Mouse (Mus musculus) embryonic facial prominence, embryonic 11.5 days (tissue): ENCODE measurements around the gene Plxnd1. TPM values are rescaled to one million over a fixed set of nuclear protein-coding genes. Genes with fewer than 3 reads are reported as not detected.

Experiments
- ATAC-seq: fragments of 200-750 bp; cut with Nextera tagmentation; replicated peaks from 2 replicates; pipeline ENCODE4 v1.8.0; 2017; ENCODE audit warnings: low read depth; ENCODE audit not compliant: insufficient number of reproducible peaks, low FRiP score, low TSS enrichment
- DNase-seq: peaks from one replicate; pipeline ENCODE4 v3.0.0-alpha.2; 2015; ENCODE audit warnings: low spot score
- H3K27ac ChIP-seq: fragments of 300-500 bp; sonication (generic); replicated peaks from 2 replicates; pipeline ENCODE4 v1.5.1; 2014; ENCODE audit warnings: mild to moderate bottlenecking, low read depth, low read length, control low read depth
- H3K27me3 ChIP-seq: fragments of 300-500 bp; sonication (generic); 2 replicates; pipeline ENCODE4 v1.6.1; 2014; ENCODE audit warnings: mild to moderate bottlenecking, low read length, moderate library complexity, mixed read lengths; ENCODE audit not compliant: control insufficient read depth, insufficient read depth
- H3K36me3 ChIP-seq: fragments of 300-500 bp; sonication (generic); replicated peaks from 2 replicates; pipeline ENCODE4 v1.6.1; 2014; ENCODE audit warnings: low read depth, mild to moderate bottlenecking, low read length, moderate library complexity, mixed read lengths; ENCODE audit not compliant: control insufficient read depth, insufficient read depth
- H3K4me1 ChIP-seq: fragments of 300-500 bp; sonication (generic); 2 replicates; pipeline ENCODE4 v1.6.1; 2014; ENCODE audit warnings: low read length, mixed read lengths; ENCODE audit not compliant: control insufficient read depth, insufficient read depth
- H3K4me2 ChIP-seq: fragments of 300-500 bp; sonication (generic); 2 replicates; pipeline ENCODE4 v1.6.1; 2014; ENCODE audit warnings: low read depth, mild to moderate bottlenecking, control low read depth, low read length, moderate library complexity
- H3K4me3 ChIP-seq: fragments of 300-500 bp; sonication (generic); 2 replicates; pipeline ENCODE4 v1.5.1; 2014; ENCODE audit warnings: low read depth, low read length, control low read depth
- H3K9ac ChIP-seq: fragments of 300-500 bp; sonication (generic); replicated peaks from 2 replicates; pipeline ENCODE4 v1.6.1; 2014; ENCODE audit warnings: mild to moderate bottlenecking, control low read depth, low read length
- H3K9me3 ChIP-seq: fragments of 300-500 bp; sonication (generic); replicated peaks from 2 replicates; pipeline ENCODE4 v1.6.1; 2016; ENCODE audit warnings: mild to moderate bottlenecking, low read length, inconsistent platforms, mixed read lengths; ENCODE audit not compliant: control insufficient read depth
- WGBS: fragments of 180-500 bp; shearing (Covaris S2); extraction: QIAGEN DNeasy Blood & Tissue Kit; methylation state at CpG from one replicate; pipeline ENCODE4 v1.1.7; 2014; 5-methylcytosine and 5-hydroxymethylcytosine counted together
- polyA plus RNA-seq: library from polyadenylated mRNA; unstranded; fragments of >200 nt; fragmentation: Nextera tagmentation; extraction: Ambion mirVana; gene quantifications from 2 replicates; pipeline ENCODE4 v1.2.1, GENCODE M21; 2014

Plxnd1 gene
- polyA plus RNA-seq, 1 experiment from 2014 or later = 19.1 TPM

DNA sequence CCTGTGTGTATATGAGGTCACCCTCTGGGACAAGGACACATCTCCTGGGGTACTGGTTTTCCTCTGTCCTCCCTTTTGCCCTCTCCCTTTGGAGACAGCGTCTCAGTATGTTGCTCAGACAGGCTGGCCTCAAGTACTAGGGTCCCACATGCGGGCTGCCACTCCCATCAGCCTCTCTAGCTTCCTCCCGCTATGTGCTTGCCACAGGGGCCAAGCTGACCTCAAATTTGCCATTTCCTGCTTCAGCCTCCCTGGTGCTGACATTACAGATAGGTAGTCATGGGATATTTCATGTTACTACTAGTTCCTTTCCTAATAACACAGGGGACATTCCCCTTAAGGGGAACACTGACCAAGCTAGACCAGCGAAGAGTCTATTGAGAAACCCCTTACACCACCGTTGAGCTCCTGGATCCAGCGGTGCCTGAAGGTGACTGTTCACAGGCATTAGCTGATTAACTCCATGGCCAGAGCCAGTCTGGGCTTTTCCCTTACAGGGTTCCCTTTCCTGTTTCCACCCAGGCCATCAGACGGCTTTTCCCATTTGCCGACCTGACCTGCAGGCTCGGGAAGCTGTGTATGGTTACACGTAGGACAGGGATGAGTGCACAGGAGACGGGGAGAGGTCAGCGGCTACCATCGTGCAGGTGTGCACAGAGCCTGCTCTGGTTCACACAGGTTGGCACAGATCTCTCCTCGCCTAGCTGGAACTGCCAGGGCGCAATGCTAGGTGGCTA lies 21.5 kb downstream of the Plxnd1 start:
- Histone ChIP-seq H3K4me1 (peaks cover 8% of the 10 kb centered on the region), H3K27ac (no peak overlapping the region), H3K36me3 (no peaks in the 10 kb centered on the region), H3K4me2 (no peak overlapping the region), H3K4me3 (no peak overlapping the region), H3K27me3 (no peaks in the 10 kb centered on the region), H3K9ac (no peak overlapping the region), H3K9me3 (no peaks in the 10 kb centered on the region)
- 82% methylated on average over 15 of the region's 15 CpGs for WGBS
- DNase-seq (no peak), ATAC-seq (no peak)

- Histone ChIP-seq H3K27ac (no peak overlapping the region), H3K4me2 (no peak overlapping the region), H3K9ac (no peak overlapping the region), H3K27me3 (no peaks in the 10 kb centered on the region), H3K4me1 (peaks cover 11% of the 10 kb centered on the region), H3K9me3 (no peaks in the 10 kb centered on the region), H3K4me3 (no peak overlapping the region), H3K36me3 (no peaks in the 10 kb centered on the region)
- no peak for ATAC-seq
- no peak for DNase-seq
- WGBS = 84% methylated on average over 7 of the region's 7 CpGs
These were observed 22.6 kb downstream of the Plxnd1 start for GRCm38 (mm10) chr6:115972083-115972764.

DNA sequence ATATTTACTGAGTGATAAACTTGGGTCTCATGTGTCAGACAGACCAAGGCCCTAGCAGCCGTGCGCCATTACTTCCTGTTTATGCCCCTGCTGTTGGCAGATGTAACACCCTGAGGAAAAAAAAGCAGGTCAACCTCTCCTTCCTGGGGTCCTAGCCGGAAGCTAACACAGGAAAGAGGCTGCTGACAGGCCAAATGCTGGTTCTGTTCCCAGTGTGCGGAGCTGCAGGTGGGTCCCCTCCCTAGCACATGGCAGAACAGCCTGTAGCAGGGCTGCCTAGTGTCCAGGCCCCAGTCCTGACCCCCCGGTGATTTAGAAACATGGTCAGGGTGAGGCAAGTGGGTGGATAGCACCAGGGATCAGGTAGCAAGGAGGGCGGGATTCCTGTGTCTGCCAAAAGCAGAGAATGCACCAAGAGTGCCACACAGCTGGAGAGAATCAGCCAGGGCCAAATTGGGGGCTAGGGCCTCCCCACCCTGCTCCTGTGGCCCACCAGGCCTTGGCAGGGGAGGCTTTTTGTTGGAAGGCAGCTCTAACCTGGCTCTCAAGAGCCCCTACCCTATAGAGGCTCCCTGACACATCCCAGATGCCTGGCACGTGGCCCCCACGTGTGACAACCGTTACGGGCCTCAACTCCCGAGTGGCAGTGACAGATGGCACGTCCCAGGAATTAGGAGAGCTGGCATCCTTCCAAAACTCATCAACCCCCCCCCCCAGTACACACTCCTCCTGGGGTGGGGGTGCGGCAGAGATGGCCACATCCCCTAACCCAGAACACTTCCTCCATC lies 23.3 kb downstream of the Plxnd1 start:
- no peak for DNase-seq
- H3K9ac ChIP-seq = no peak overlapping the region
- H3K36me3 ChIP-seq = no peaks in the 10 kb centered on the region
- H3K27ac ChIP-seq = no peak overlapping the region
- WGBS = 62% methylated on average over 13 of the region's 13 CpGs
- peaks cover 11% of the 10 kb centered on the region for H3K4me1 ChIP-seq
- H3K27me3 ChIP-seq = no peaks in the 10 kb centered on the region
- H3K4me2 ChIP-seq = no peak overlapping the region
- no peak for ATAC-seq
- H3K4me3 ChIP-seq = no peak overlapping the region
- no peaks in the 10 kb centered on the region for H3K9me3 ChIP-seq

DNA sequence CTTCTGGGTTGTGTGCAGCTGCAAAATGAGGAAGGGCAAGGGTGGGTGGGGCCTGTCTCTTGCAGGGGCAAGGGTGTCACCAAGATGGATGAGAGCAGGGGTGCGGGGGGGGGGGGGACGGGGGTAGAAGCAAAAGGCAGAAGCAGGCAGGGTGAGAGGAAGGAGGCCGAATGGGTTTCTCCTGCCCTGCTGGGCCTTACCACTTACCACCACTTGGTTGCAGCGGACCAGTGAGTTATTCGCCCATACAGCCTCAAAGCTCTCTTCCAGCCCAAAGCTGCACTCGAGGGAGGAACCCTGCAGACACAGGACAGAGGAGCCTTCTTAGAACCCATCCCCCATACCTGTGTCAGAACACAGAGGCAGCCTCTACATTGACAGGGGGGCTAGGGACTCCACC lies 24.9 kb downstream of the Plxnd1 start:
- H3K4me3 ChIP-seq = no peak overlapping the region
- H3K36me3 ChIP-seq = no peaks in the 10 kb centered on the region
- H3K4me1 ChIP-seq = peaks cover 11% of the 10 kb centered on the region
- no peaks in the 10 kb centered on the region for H3K9me3 ChIP-seq
- H3K27ac ChIP-seq = no peak overlapping the region
- ATAC-seq = no peak
- DNase-seq = no peak
- 69% methylated on average over 5 of the region's 6 CpGs for WGBS
- H3K4me2 ChIP-seq = no peak overlapping the region
- H3K27me3 ChIP-seq = no peaks in the 10 kb centered on the region
- H3K9ac ChIP-seq = no peak overlapping the region

DNA sequence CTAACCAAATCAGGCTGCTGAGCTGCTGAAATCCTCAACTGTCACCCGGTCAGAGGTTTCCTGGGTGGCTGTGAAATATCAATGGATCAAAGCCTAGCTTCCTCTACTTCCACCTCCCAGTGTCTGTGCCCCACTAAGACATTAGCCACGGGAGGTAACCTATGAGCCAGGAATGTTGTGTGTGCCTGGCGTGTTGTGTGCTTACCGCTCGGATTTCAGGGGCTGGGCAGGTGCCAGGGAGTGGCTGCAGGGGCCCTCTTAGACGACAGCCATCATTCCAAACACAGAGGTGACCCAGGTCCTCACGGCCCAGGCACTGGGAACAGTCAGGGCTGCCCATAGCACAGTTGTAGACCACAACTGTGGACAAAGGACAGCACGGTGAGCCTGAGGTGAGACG lies 25.7 kb downstream of the Plxnd1 start:
- Histone ChIP-seq H3K36me3 (no peaks in the 10 kb centered on the region), H3K27me3 (no peaks in the 10 kb centered on the region), H3K9me3 (no peaks in the 10 kb centered on the region), H3K4me1 (peaks cover 11% of the 10 kb centered on the region), H3K4me2 (no peak overlapping the region), H3K4me3 (no peak overlapping the region), H3K27ac (no peak overlapping the region), H3K9ac (no peak overlapping the region)
- WGBS = 74% methylated on average over 9 of the region's 9 CpGs
- no peak for DNase-seq
- ATAC-seq = no peak

DNA sequence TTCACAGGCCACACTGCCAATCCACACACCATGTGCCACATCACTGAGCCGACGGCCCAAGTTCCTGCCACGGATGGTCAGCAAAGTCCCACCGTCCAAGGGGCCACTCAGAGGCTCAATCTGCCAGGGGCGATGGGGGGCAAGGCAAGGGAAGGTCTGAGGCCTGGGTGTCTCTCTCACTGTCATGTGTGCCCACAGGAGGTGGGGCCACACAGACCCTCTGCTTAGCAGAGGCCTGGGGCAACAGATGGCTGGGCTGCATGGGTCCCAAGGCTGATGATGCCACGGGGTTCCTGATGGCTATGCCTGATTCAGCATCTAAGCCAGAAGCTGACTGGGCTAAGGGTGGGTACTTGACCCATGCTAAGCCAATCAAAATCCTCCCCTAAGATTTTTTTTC lies 26.1 kb downstream of the Plxnd1 start:
- H3K9ac ChIP-seq = no peak overlapping the region
- ATAC-seq = no peak

GRCm38 (mm10) chr6:115968086-115968485 lies 26.7 kb downstream of the Plxnd1 start:
- H3K4me3 ChIP-seq = no peak overlapping the region
- no peaks in the 10 kb centered on the region for H3K27me3 ChIP-seq
- no peak overlapping the region for H3K9ac ChIP-seq
- H3K36me3 ChIP-seq = no peaks in the 10 kb centered on the region
- H3K9me3 ChIP-seq = no peaks in the 10 kb centered on the region
- no peak for ATAC-seq
- no peak for DNase-seq
- no peak overlapping the region for H3K4me2 ChIP-seq
- WGBS = 67% methylated on average over 5 of the region's 5 CpGs
- peaks cover 11% of the 10 kb centered on the region for H3K4me1 ChIP-seq
- no peak overlapping the region for H3K27ac ChIP-seq

More for the DNA sequence above, 26.1 kb downstream of the Plxnd1 start:
- Histone ChIP-seq H3K27me3 (no peaks in the 10 kb centered on the region), H3K4me3 (no peak overlapping the region), H3K27ac (no peak overlapping the region), H3K4me2 (no peak overlapping the region), H3K9me3 (no peaks in the 10 kb centered on the region), H3K36me3 (no peaks in the 10 kb centered on the region), H3K4me1 (peaks cover 11% of the 10 kb centered on the region)
- 73% methylated on average over 6 of the region's 6 CpGs for WGBS
- no peak for DNase-seq
